Mouse (Mus musculus) limb, embryonic 15.5 days (tissue): Measurements from ENCODE around the gene Sspo. TPM values are rescaled to one million over a fixed set of nuclear protein-coding genes. Genes with fewer than 3 reads are reported as not detected.
A peak's percentile ranks its signal among the peaks of the same experiment; 100 is the strongest.

Source experiments
- ATAC-seq: fragments of 200-750 bp; cut with Nextera tagmentation; 2 replicates; pipeline ENCODE4 v1.8.0; 2017; ENCODE audit warnings: low read depth, moderate TSS enrichment; ENCODE audit not compliant: insufficient number of reproducible peaks, low FRiP score, low TSS enrichment
- H3K27ac ChIP-seq: fragments of 300-500 bp; sonication (generic); 2 replicates; pipeline ENCODE4 v1.5.1; 2015; ENCODE audit warnings: moderate library complexity, mild to moderate bottlenecking, inconsistent platforms
- H3K27me3 ChIP-seq: fragments of 300-500 bp; sonication (generic); 2 replicates; pipeline ENCODE4 v1.6.1; 2015; ENCODE audit warnings: inconsistent platforms
- H3K36me3 ChIP-seq: fragments of 300-500 bp; sonication (generic); 2 replicates; pipeline ENCODE4 v1.6.1; 2015; ENCODE audit warnings: inconsistent platforms
- H3K4me1 ChIP-seq: fragments of 300-500 bp; sonication (generic); 2 replicates; pipeline ENCODE4 v1.6.1; 2015; ENCODE audit warnings: inconsistent platforms
- H3K4me2 ChIP-seq: fragments of 300-500 bp; sonication (generic); 2 replicates; pipeline ENCODE4 v1.6.1; 2015; ENCODE audit warnings: mild to moderate bottlenecking, inconsistent platforms
- H3K4me3 ChIP-seq: fragments of 300-500 bp; sonication (generic); 2 replicates; pipeline ENCODE4 v1.5.1; 2015; ENCODE audit warnings: mild to moderate bottlenecking, inconsistent platforms
- H3K9ac ChIP-seq: fragments of 300-500 bp; sonication (generic); 2 replicates; pipeline ENCODE4 v1.6.1; 2015; ENCODE audit warnings: inconsistent platforms
- H3K9me3 ChIP-seq: fragments of 300-500 bp; sonication (generic); 2 replicates; pipeline ENCODE4 v1.6.1; 2016; ENCODE audit warnings: inconsistent platforms
- WGBS: fragments of 180-500 bp; shearing (Covaris S2); methylation state at CpG from one replicate; pipeline ENCODE4 v1.1.7; 2015; 5-methylcytosine and 5-hydroxymethylcytosine counted together
- polyA plus RNA-seq: library from polyadenylated mRNA; unstranded; fragments of >200 nt; fragmentation: Nextera tagmentation; extraction: Ambion mirVana; gene quantifications from 2 replicates; pipeline ENCODE4 v1.2.1, GENCODE M21; 2015

Gene Sspo
- polyA plus RNA-seq, 1 experiment from 2014 or later = 0.31 TPM

- no peaks in the 10 kb centered on the region for H3K27me3 ChIP-seq
- H3K9me3 ChIP-seq = no peaks in the 10 kb centered on the region
- no peak overlapping the region for H3K4me2 ChIP-seq
- H3K27ac ChIP-seq = no peak overlapping the region
- no peak overlapping the region for H3K9ac ChIP-seq
- no peak for ATAC-seq
- peaks cover 28% of the 10 kb centered on the region for H3K36me3 ChIP-seq
- no peak overlapping the region for H3K4me3 ChIP-seq
- H3K4me1 ChIP-seq = peaks cover 14% of the 10 kb centered on the region
- WGBS = 71% methylated on average over 4 of the region's 4 CpGs
These were observed 88.1 kb downstream of the Sspo start for GRCm38 (mm10) chr6:48536091-48536490.

GRCm38 (mm10) chr6:48537105-48537954 is 89.3 kb downstream of the Sspo start, which contains the start of gene Atp6v0e2:
Atp6v0e2 (plus strand) TSS chr6:48537615.
- 0 out of 2 replicates have a peak, but pooled peaks have one; percentile 32 for ATAC-seq
- Histone ChIP-seq H3K4me2 (peak within 1 kb of the TSS; percentile 62), H3K27me3 (no peaks in the 10 kb centered on the region), H3K4me3 (peak within 1 kb of the TSS; percentile 37), H3K36me3 (peaks cover 16% of the 10 kb centered on the region), H3K4me1 (peaks cover 26% of the 10 kb centered on the region), H3K9ac (peak within 1 kb of the TSS; percentile 31), H3K27ac (no peak within 1 kb of the TSS), H3K9me3 (no peaks in the 10 kb centered on the region)
- WGBS = 7% methylated on average over 38 of the region's 38 CpGs

GRCm38 (mm10) chr6:48538841-48539737 is 91.1 kb downstream of the Sspo start:
- no peaks in the 10 kb centered on the region for H3K27me3 ChIP-seq
- ATAC-seq = no peak
- H3K9me3 ChIP-seq = no peaks in the 10 kb centered on the region
- peaks cover 27% of the 10 kb centered on the region for H3K4me1 ChIP-seq
- WGBS = 78% methylated on average over 5 of the region's 5 CpGs
- H3K9ac ChIP-seq = no peak overlapping the region
- H3K27ac ChIP-seq = no peak overlapping the region
- no peak overlapping the region for H3K4me2 ChIP-seq
- no peaks in the 10 kb centered on the region for H3K36me3 ChIP-seq
- no peak overlapping the region for H3K4me3 ChIP-seq

- 62% methylated on average over 5 of the region's 5 CpGs for WGBS
- Histone ChIP-seq H3K9me3 (no peaks in the 10 kb centered on the region), H3K4me1 (peaks cover 27% of the 10 kb centered on the region), H3K27ac (no peak overlapping the region), H3K9ac (no peak overlapping the region), H3K4me3 (no peak overlapping the region), H3K27me3 (no peaks in the 10 kb centered on the region), H3K4me2 (no peak overlapping the region), H3K36me3 (no peaks in the 10 kb centered on the region)
- ATAC-seq = no peak
These were observed 91.8 kb downstream of the Sspo start for GRCm38 (mm10) chr6:48539860-48540259.

- peaks cover 27% of the 10 kb centered on the region for H3K4me1 ChIP-seq
- WGBS = 34% methylated on average over 3 of the region's 3 CpGs
- ATAC-seq = no peak
These were observed 92.7 kb downstream of the Sspo start for GRCm38 (mm10) chr6:48540721-48541120.

GRCm38 (mm10) chr6:48541560-48542450 is 93.8 kb downstream of the Sspo start:
- H3K4me3 ChIP-seq = no peak overlapping the region
- WGBS = 18% methylated on average over 7 of the region's 7 CpGs
- ATAC-seq = no peak; the same call in 1 of the 2 replicates
- H3K4me1 ChIP-seq = peaks cover 29% of the 10 kb centered on the region
- H3K9me3 ChIP-seq = no peaks in the 10 kb centered on the region
- H3K9ac ChIP-seq = no peak overlapping the region
- no peaks in the 10 kb centered on the region for H3K27me3 ChIP-seq
- no peaks in the 10 kb centered on the region for H3K36me3 ChIP-seq
- H3K27ac ChIP-seq = 0 out of 2 replicates have a peak overlapping the region, but pooled peaks have one; percentile 35
- no peak overlapping the region for H3K4me2 ChIP-seq

More at GRCm38 (mm10) chr6:48540721-48541120, 92.7 kb downstream of the Sspo start:
- Histone ChIP-seq H3K4me2 (no peak overlapping the region), H3K27me3 (no peaks in the 10 kb centered on the region), H3K27ac (no peak overlapping the region), H3K9me3 (no peaks in the 10 kb centered on the region), H3K4me3 (no peak overlapping the region), H3K36me3 (no peaks in the 10 kb centered on the region), H3K9ac (no peak overlapping the region)

- Histone ChIP-seq H3K27ac (no peak overlapping the region), H3K27me3 (no peaks in the 10 kb centered on the region), H3K4me3 (no peak overlapping the region), H3K9me3 (no peaks in the 10 kb centered on the region), H3K4me2 (no peak overlapping the region), H3K9ac (no peak overlapping the region), H3K4me1 (peaks cover 21% of the 10 kb centered on the region), H3K36me3 (no peaks in the 10 kb centered on the region)
- no peak for ATAC-seq
- WGBS = 60% methylated on average over 3 of the region's 3 CpGs
These were observed 94.6 kb downstream of the Sspo start for GRCm38 (mm10) chr6:48542631-48543030.

- WGBS = 67% methylated on average over 5 of the region's 5 CpGs
- Histone ChIP-seq H3K4me3 (no peak overlapping the region), H3K4me2 (no peak overlapping the region), H3K9me3 (no peaks in the 10 kb centered on the region), H3K9ac (no peak overlapping the region), H3K36me3 (no peaks in the 10 kb centered on the region), H3K27me3 (no peaks in the 10 kb centered on the region), H3K27ac (no peak overlapping the region), H3K4me1 (peaks cover 18% of the 10 kb centered on the region)
- ATAC-seq = no peak
These were observed 97.2 kb downstream of the Sspo start for GRCm38 (mm10) chr6:48545251-48545650.

GRCm38 (mm10) chr6:48546271-48546670 is 98.2 kb downstream of the Sspo start:
- no peaks in the 10 kb centered on the region for H3K36me3 ChIP-seq
- no peak overlapping the region for H3K4me3 ChIP-seq
- ATAC-seq = no peak
- WGBS = 63% methylated on average over 1 of the region's 1 CpGs
- no peaks in the 10 kb centered on the region for H3K9me3 ChIP-seq
- H3K9ac ChIP-seq = no peak overlapping the region
- H3K4me1 ChIP-seq = peaks cover 15% of the 10 kb centered on the region
- H3K27ac ChIP-seq = no peak overlapping the region
- H3K27me3 ChIP-seq = no peaks in the 10 kb centered on the region
- no peak overlapping the region for H3K4me2 ChIP-seq

- no peaks in the 10 kb centered on the region for H3K9me3 ChIP-seq
- H3K4me3 ChIP-seq = no peak overlapping the region
- no peaks in the 10 kb centered on the region for H3K27me3 ChIP-seq
- WGBS = 41% methylated on average over 4 of the region's 4 CpGs
- no peak overlapping the region for H3K4me2 ChIP-seq
- ATAC-seq = no peak
- peaks cover 9% of the 10 kb centered on the region for H3K4me1 ChIP-seq
- H3K27ac ChIP-seq = no peak overlapping the region
- H3K36me3 ChIP-seq = no peaks in the 10 kb centered on the region
- no peak overlapping the region for H3K9ac ChIP-seq
These were observed 98.8 kb downstream of the Sspo start for GRCm38 (mm10) chr6:48546858-48547257.

- H3K9me3 ChIP-seq = no peaks in the 10 kb centered on the region
- 87% methylated on average over 6 of the region's 6 CpGs for WGBS
- no peak for ATAC-seq
These were observed 100.3 kb downstream of the Sspo start for GRCm38 (mm10) chr6:48548314-48548713.

More at GRCm38 (mm10) chr6:48548314-48548713, 100.3 kb downstream of the Sspo start:
- no peak overlapping the region for H3K27ac ChIP-seq
- H3K4me3 ChIP-seq = no peak overlapping the region
- no peaks in the 10 kb centered on the region for H3K36me3 ChIP-seq
- peaks cover 4% of the 10 kb centered on the region; the same call in 1 of the 2 replicates for H3K4me1 ChIP-seq
- no peak overlapping the region for H3K9ac ChIP-seq
- no peaks in the 10 kb centered on the region for H3K27me3 ChIP-seq
- H3K4me2 ChIP-seq = no peak overlapping the region
